Mouse (Mus musculus) midbrain, embryonic 12.5 days (tissue): Measurements from ENCODE around the gene Cyp4x1. TPM values are rescaled to one million over a fixed set of nuclear protein-coding genes. Genes with fewer than 3 reads are reported as not detected.
"Not testable (repeated sequence)": the region's sequence is repeated elsewhere in the genome, so short reads cannot be mapped to it uniquely, and the experiment has no call there.

Experiments used
- ATAC-seq: fragments of 200-750 bp; cut with Nextera tagmentation; 2 replicates; pipeline ENCODE4 v1.8.0; 2017; ENCODE audit warnings: low read depth, moderate TSS enrichment, moderate library complexity; ENCODE audit not compliant: low FRiP score
- H3K27ac ChIP-seq: fragments of 300-500 bp; sonication (generic); replicated peaks from 2 replicates; pipeline ENCODE4 v1.5.1; 2016; ENCODE audit warnings: mild to moderate bottlenecking
- H3K27me3 ChIP-seq: fragments of 300-500 bp; sonication (generic); 2 replicates; pipeline ENCODE4 v1.6.1; 2016; ENCODE audit warnings: mild to moderate bottlenecking
- H3K36me3 ChIP-seq: fragments of 300-500 bp; sonication (generic); 2 replicates; pipeline ENCODE4 v1.6.1; 2016
- H3K4me1 ChIP-seq: fragments of 300-500 bp; sonication (generic); 2 replicates; pipeline ENCODE4 v1.6.1; 2016
- H3K4me2 ChIP-seq: fragments of 300-500 bp; sonication (generic); replicated peaks from 2 replicates; pipeline ENCODE4 v1.6.1; 2016; ENCODE audit warnings: mild to moderate bottlenecking, moderate library complexity
- H3K4me3 ChIP-seq: fragments of 300-500 bp; sonication (generic); 2 replicates; pipeline ENCODE4 v1.5.1; 2016; ENCODE audit warnings: mild to moderate bottlenecking
- H3K9ac ChIP-seq: fragments of 300-500 bp; sonication (generic); replicated peaks from 2 replicates; pipeline ENCODE4 v1.6.1; 2016; ENCODE audit warnings: mild to moderate bottlenecking, moderate library complexity
- H3K9me3 ChIP-seq: fragments of 300-500 bp; sonication (generic); 2 replicates; pipeline ENCODE4 v1.6.1; 2016; ENCODE audit warnings: mild to moderate bottlenecking
- WGBS: fragments of 180-500 bp; shearing (Covaris S2); methylation state at CpG from one replicate; pipeline ENCODE4 v1.1.7; 2016; 5-methylcytosine and 5-hydroxymethylcytosine counted together
- polyA plus RNA-seq: library from polyadenylated mRNA; unstranded; fragments of >200 nt; fragmentation: Nextera tagmentation; extraction: Ambion mirVana; gene quantifications from 2 replicates; pipeline ENCODE4 v1.2.1, GENCODE M21; 2016

Gene Cyp4x1
- 1.7 and 1.8 TPM in 2 replicates for polyA plus RNA-seq

GRCm38 (mm10) chr4:115133621-115134295 is at the start of gene Cyp4x1:
Gene Cyp4x1 (minus strand): TSS chr4:115134281.
- peak; percentile 89 for ATAC-seq
- Histone ChIP-seq H3K27me3 (peaks cover 21% of the 10 kb centered on the region), H3K9ac (peak within 1 kb of the TSS; percentile 59), H3K9me3 (no peaks in the 10 kb centered on the region), H3K4me1 (peaks cover 7% of the 10 kb centered on the region; the same call in 1 of the 2 replicates), H3K4me3 (peak within 1 kb of the TSS; percentile 46), H3K36me3 (no peaks in the 10 kb centered on the region), H3K4me2 (peak within 1 kb of the TSS; percentile 79), H3K27ac (no peak within 1 kb of the TSS)
- under 1% methylated on average over 29 of the region's 29 CpGs for WGBS

GRCm38 (mm10) chr4:115176201-115176600 is 42.1 kb upstream of the Cyp4x1 start:
- H3K36me3 ChIP-seq, H3K27ac ChIP-seq, H3K27me3 ChIP-seq, H3K4me2 ChIP-seq, ATAC-seq, H3K4me1 ChIP-seq, H3K4me3 ChIP-seq, H3K9me3 ChIP-seq, H3K9ac ChIP-seq: not testable (repeated sequence)

- H3K9ac ChIP-seq: no peak overlapping the region
- no peak overlapping the region for H3K4me3 ChIP-seq
- H3K27me3 ChIP-seq: no peaks in the 10 kb centered on the region
- no peak for ATAC-seq
- H3K4me2 ChIP-seq: no peak overlapping the region
- 0 out of 2 replicates have a peak, but pooled peaks cover 3% of the 10 kb centered on the region for H3K9me3 ChIP-seq
- no peaks in the 10 kb centered on the region for H3K36me3 ChIP-seq
- WGBS: 69% methylated on average over 1 of the region's 1 CpGs
- no peak overlapping the region for H3K27ac ChIP-seq
- no peaks in the 10 kb centered on the region for H3K4me1 ChIP-seq
Observed at GRCm38 (mm10) chr4:115174694-115175353, 40.7 kb upstream of the Cyp4x1 start.

GRCm38 (mm10) chr4:115158963-115159362 is 24.9 kb upstream of the Cyp4x1 start:
- H3K4me3 ChIP-seq, H3K27me3 ChIP-seq, ATAC-seq, H3K9me3 ChIP-seq, H3K9ac ChIP-seq, H3K36me3 ChIP-seq, H3K27ac ChIP-seq, H3K4me1 ChIP-seq, H3K4me2 ChIP-seq: not testable (repeated sequence)
- 82% methylated on average over 3 of the region's 3 CpGs for WGBS

GRCm38 (mm10) chr4:115154723-115155122 is 20.6 kb upstream of the Cyp4x1 start:
- Histone ChIP-seq H3K36me3 (no peaks in the 10 kb centered on the region), H3K9ac (no peak overlapping the region), H3K4me2 (no peak overlapping the region), H3K27ac (no peak overlapping the region), H3K9me3 (no peaks in the 10 kb centered on the region), H3K4me1 (no peaks in the 10 kb centered on the region), H3K27me3 (no peaks in the 10 kb centered on the region), H3K4me3 (no peak overlapping the region)
- no peak for ATAC-seq
- WGBS: 97% methylated on average over 2 of the region's 2 CpGs

GRCm38 (mm10) chr4:115134296-115134630 is 182 bp upstream of the Cyp4x1 start:
- peak overlapping the region; percentile 79 for H3K4me2 ChIP-seq
- 14% methylated on average over 7 of the region's 7 CpGs for WGBS
- H3K4me1 ChIP-seq: peaks cover 7% of the 10 kb centered on the region; the same call in 1 of the 2 replicates
- no peak overlapping the region for H3K27ac ChIP-seq
- peak overlapping the region; percentile 59; the same call in 1 of the 2 replicates for H3K9ac ChIP-seq
- no peak; the same call in 1 of the 2 replicates for ATAC-seq
- H3K36me3 ChIP-seq: no peaks in the 10 kb centered on the region
- H3K27me3 ChIP-seq: peaks cover 21% of the 10 kb centered on the region
- H3K4me3 ChIP-seq: peak overlapping the region; percentile 46
- H3K9me3 ChIP-seq: no peaks in the 10 kb centered on the region

- Histone ChIP-seq H3K4me2 (peak overlapping the region; percentile 79), H3K36me3 (no peaks in the 10 kb centered on the region), H3K4me3 (no peak overlapping the region), H3K9ac (no peak overlapping the region), H3K27me3 (peaks cover 21% of the 10 kb centered on the region), H3K27ac (no peak overlapping the region), H3K4me1 (peaks cover 7% of the 10 kb centered on the region; the same call in 1 of the 2 replicates), H3K9me3 (no peaks in the 10 kb centered on the region)
- no peak for ATAC-seq
- 8% methylated on average over 5 of the region's 5 CpGs for WGBS
Observed at GRCm38 (mm10) chr4:115133085-115133484, 996 bp downstream of the Cyp4x1 start.

GRCm38 (mm10) chr4:115124713-115125112 is 9.4 kb downstream of the Cyp4x1 start:
- ATAC-seq: no peak
- Histone ChIP-seq H3K4me2 (no peak overlapping the region), H3K36me3 (no peaks in the 10 kb centered on the region), H3K27me3 (no peaks in the 10 kb centered on the region), H3K9me3 (no peaks in the 10 kb centered on the region), H3K4me3 (no peak overlapping the region), H3K4me1 (no peaks in the 10 kb centered on the region), H3K9ac (no peak overlapping the region), H3K27ac (no peak overlapping the region)

- no peak overlapping the region for H3K4me2 ChIP-seq
- H3K4me3 ChIP-seq: no peak overlapping the region
- no peak overlapping the region for H3K9ac ChIP-seq
- no peak for ATAC-seq
- H3K27ac ChIP-seq: no peak overlapping the region
- WGBS: 73% methylated on average over 2 of the region's 2 CpGs
- no peaks in the 10 kb centered on the region for H3K4me1 ChIP-seq
- H3K9me3 ChIP-seq: no peaks in the 10 kb centered on the region
- no peaks in the 10 kb centered on the region for H3K36me3 ChIP-seq
- H3K27me3 ChIP-seq: no peaks in the 10 kb centered on the region
Observed at GRCm38 (mm10) chr4:115123507-115123906, 10.6 kb downstream of the Cyp4x1 start.

- WGBS: 90% methylated on average over 5 of the region's 5 CpGs
- Histone ChIP-seq H3K9me3 (no peaks in the 10 kb centered on the region), H3K27me3 (no peaks in the 10 kb centered on the region), H3K4me2 (no peak overlapping the region), H3K4me1 (no peaks in the 10 kb centered on the region), H3K4me3 (no peak overlapping the region), H3K36me3 (no peaks in the 10 kb centered on the region), H3K27ac (no peak overlapping the region), H3K9ac (no peak overlapping the region)
- no peak for ATAC-seq
Observed at GRCm38 (mm10) chr4:115121608-115122007, 12.5 kb downstream of the Cyp4x1 start.

- Histone ChIP-seq H3K4me1 (no peaks in the 10 kb centered on the region), H3K4me2 (no peak overlapping the region), H3K36me3 (no peaks in the 10 kb centered on the region), H3K27me3 (no peaks in the 10 kb centered on the region), H3K9me3 (no peaks in the 10 kb centered on the region), H3K27ac (no peak overlapping the region), H3K4me3 (no peak overlapping the region), H3K9ac (no peak overlapping the region)
- 90% methylated on average over 2 of the region's 2 CpGs for WGBS
- no peak for ATAC-seq
Observed at GRCm38 (mm10) chr4:115121162-115121561, 12.9 kb downstream of the Cyp4x1 start.

GRCm38 (mm10) chr4:115119642-115120041 is 14.4 kb downstream of the Cyp4x1 start:
- Histone ChIP-seq H3K9me3 (no peaks in the 10 kb centered on the region), H3K36me3 (no peaks in the 10 kb centered on the region), H3K4me3 (no peak overlapping the region), H3K4me2 (no peak overlapping the region), H3K27ac (no peak overlapping the region), H3K27me3 (no peaks in the 10 kb centered on the region), H3K9ac (no peak overlapping the region), H3K4me1 (no peaks in the 10 kb centered on the region)
- WGBS: 89% methylated on average over 3 of the region's 3 CpGs
- ATAC-seq: no peak
